Mouse (Mus musculus) left cerebral cortex, postnatal 25 days (tissue): ENCODE measurements around the gene 4833439L19Rik. TPM values are rescaled to one million over a fixed set of nuclear protein-coding genes. Genes with fewer than 3 reads are reported as not detected.
"Not testable (repeated sequence)": the region's sequence is repeated elsewhere in the genome, so short reads cannot be mapped to it uniquely, and the experiment has no call there.

ENCODE experiments used
- DNase-seq, 2 experiments: peaks; one replicate each; pipeline ENCODE4 v3.0.0; 2022; ENCODE audit warnings: low spot score in 2 of 2, mixed read lengths in 1 of 2
- intact Hi-C: fragments of 180-260 bp; cut with DNase I; formaldehyde crosslinking; loops from one replicate; pipeline ENCODE4 v1.15.1; 2025
- total RNA-seq, 2 experiments: library from RNA; stranded (reverse); gene quantifications; 2 replicates each; pipeline ENCODE4 v1.2.3; 2021

Gene 4833439L19Rik
- 100 to 1,000 TPM; 137 to 143 TPM for total RNA-seq

- intact Hi-C loops = loop anchor here (1.0 kb wide), 1 partner anchor 25 kb away; the partner anchor contains the start of genes Higd2a and Nop16
- DNase-seq = peak; percentile 95 to 96
These were observed at the start of gene 4833439L19Rik for GRCm38 (mm10) chr13:54565201-54565581. Gene 4833439L19Rik, minus strand, starts transcription at chr13:54565435.

GRCm38 (mm10) chr13:54613141-54613540, 47.9 kb upstream of the 4833439L19Rik start:
- DNase-seq, intact Hi-C loops: not testable (repeated sequence)

DNA sequence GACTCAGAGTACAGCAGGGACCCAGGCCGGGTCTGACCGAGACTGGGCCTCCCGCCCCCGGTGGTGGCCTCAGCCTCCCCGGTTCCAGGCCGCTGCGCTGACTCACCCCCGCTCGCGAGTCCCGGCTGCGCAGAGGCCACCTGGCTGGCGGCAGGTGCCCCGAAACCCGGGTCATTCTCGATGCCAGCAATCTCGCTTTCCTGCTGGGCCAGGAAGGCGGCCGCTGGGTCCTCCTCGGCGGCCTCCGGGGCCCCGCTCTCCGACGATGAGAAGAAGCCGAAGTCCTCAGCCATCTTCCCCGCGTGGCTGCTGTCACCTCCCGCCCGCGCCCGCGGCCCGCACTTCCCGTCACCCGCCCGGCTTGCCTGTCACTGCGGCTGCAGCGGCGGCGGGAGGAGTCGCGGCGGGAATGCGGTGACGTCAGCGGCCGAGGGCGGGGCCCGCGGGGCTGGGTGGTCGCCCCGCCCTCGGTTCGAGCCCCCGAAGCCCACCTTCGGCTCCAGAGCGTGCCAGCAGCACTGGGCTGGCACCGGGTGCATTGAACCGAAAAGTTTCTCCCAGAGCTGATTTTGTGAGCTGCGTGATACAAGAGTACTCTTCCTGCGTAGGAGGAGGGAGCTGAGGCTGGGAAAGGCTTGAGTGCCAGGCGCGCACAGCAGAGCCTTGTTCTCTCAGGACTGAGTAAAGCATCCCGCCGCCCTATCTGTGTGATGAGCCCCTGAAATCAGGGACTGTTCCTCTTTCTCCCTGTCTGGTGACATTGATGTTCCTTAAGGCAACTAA, 45.9 kb upstream of the 4833439L19Rik start, which contains the start of gene Cltb:
Gene Cltb (minus strand): TSS at position 373 of the 783 bp plus-strand sequence.
- peak; percentile 92 for DNase-seq
- intact Hi-C loops = loop anchor here (2.0 kb wide), 1 partner anchor 20 kb away; the partner anchor contains the start of genes Higd2a and Nop16

- intact Hi-C loops = loop anchor here (2.0 kb wide), 1 partner anchor 20 kb away; the partner anchor contains the start of genes Higd2a and Nop16
- peak in 1 of 2 experiments; percentile 52 for DNase-seq
These were observed 45.4 kb upstream of the 4833439L19Rik start for GRCm38 (mm10) chr13:54610613-54610971.

DNA sequence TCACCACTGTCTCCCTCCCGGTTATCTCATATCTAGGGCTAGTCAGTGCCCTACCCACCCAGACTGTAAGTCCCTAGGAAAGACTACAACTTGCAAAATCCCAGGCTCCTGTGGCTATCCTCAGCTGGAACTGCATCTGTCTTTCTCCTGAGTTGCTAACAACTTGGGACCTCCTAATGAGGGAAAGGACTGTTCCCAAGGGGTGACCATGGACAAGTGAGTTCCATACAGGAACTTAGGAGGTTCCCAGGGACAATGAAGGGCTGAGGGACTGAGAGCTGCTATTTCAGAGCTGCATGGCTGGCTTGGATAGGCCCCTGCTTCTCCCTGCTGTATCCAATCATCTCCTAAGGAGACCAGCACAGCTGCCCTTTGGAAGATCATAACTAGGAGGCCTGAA, 44.1 kb upstream of the 4833439L19Rik start:
- no peak for DNase-seq
- intact Hi-C loops = no loop called here

DNA sequence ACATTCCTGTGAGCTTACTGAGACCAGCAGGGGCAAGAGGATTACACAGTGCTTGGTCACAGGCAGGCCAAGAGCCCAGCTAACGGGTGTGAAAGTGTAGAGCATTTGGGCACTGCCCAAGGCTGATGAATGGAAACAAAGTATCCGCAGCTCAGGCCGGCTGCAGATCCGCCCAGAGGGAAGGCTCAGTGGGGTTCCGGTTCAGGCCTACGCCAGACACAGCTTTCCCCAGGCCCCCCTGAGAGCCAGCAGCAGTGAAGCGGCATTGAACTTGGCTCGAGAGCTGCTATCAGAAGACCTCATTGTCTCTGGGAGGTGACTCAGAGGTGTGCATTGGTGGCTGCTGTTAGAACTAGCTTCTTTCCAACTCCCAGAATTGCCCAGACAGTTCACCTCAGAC, 43.4 kb upstream of the 4833439L19Rik start:
- DNase-seq = peak in 1 of 2 experiments; percentile 47
- intact Hi-C loops = no loop called here

DNA sequence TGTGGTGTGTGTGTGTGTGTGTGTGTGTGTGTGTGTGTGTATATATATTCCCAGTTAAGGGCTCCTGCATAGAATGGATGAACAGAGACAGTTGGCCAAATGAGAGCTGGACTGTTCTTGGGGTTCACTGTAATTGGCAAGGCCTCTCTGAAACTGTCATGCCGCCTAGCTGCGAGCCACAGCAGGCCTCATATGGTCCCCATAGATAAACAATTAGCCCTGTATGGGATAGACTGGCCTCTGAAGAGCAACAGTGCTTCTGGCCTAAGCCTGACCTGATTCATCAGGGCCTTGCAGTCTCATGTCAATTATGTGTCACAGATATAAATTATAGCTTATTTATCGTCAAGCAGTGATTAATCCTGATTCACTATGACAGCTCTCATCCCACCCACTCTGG, 42.8 kb upstream of the 4833439L19Rik start:
- intact Hi-C loops = no loop called here
- DNase-seq = no peak

DNA sequence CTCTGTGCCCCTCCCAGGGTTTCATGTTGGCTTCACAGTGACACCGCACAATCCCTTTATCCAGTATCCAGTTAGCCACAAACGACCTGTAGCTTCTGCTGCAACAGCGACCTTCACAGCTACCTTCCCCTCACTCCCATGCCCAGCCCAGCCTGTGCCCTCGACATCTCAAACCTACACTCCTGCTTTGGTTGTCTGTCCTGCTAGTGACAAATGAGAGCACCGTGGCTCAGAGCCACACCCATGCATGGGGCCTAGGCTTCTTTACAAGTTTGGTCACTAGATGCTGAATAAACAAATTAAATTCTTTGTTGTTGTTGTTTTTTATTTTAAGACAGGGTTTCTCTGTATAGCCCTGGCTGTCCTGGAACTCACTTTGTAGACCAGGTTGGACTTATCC, 42.0 kb upstream of the 4833439L19Rik start:
- intact Hi-C loops = no loop called here
- no peak for DNase-seq

DNA sequence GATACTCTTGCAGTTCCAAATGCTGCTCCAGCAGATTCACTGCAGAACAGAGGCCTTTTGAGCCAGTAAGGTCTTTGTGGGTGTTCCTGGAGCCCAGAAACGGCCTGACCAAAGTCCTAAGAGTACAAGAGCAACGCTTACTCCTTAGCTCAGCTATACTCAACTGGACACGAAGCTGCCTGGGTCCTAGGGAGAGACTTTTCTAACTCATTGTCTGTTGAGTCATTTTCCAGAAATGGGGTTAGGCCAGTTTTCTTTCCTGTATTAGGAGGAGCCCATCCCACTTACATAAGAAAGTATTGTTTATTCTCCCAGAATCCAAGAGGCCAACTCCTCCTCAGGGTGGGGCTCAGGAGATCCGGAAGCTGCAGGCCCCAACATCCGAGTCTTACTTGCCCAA, 40.2 kb upstream of the 4833439L19Rik start:
- DNase-seq = no peak
- intact Hi-C loops = no loop called here

DNA sequence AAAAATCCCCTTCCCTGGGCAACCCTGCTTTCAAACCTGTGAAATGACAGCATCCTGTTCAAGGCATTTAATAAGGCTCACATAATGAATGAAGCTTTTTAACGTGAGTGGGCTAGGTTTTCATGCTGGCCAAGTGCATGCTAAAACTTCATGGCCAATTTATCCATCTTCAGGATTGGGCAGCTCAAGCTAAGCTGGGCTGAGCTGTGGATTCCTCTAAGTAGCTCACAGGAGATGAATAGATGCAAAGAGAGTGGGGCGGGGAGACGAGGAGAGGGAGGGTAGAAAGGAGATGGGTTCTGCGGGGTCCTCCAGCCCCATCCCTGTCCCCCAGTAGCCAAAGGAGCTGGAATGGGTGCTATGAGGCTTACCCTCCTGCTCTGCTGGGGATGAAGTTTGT, 39.0 kb upstream of the 4833439L19Rik start:
- no peak for DNase-seq
- intact Hi-C loops = no loop called here

- intact Hi-C loops = no loop called here
These were observed 38.3 kb upstream of the 4833439L19Rik start for GRCm38 (mm10) chr13:54603501-54603900.

GRCm38 (mm10) chr13:54602639-54603111, 37.4 kb upstream of the 4833439L19Rik start:
- DNase-seq = no peak
- intact Hi-C loops = no loop called here

More at GRCm38 (mm10) chr13:54603501-54603900, 38.3 kb upstream of the 4833439L19Rik start:
- no peak for DNase-seq

DNA sequence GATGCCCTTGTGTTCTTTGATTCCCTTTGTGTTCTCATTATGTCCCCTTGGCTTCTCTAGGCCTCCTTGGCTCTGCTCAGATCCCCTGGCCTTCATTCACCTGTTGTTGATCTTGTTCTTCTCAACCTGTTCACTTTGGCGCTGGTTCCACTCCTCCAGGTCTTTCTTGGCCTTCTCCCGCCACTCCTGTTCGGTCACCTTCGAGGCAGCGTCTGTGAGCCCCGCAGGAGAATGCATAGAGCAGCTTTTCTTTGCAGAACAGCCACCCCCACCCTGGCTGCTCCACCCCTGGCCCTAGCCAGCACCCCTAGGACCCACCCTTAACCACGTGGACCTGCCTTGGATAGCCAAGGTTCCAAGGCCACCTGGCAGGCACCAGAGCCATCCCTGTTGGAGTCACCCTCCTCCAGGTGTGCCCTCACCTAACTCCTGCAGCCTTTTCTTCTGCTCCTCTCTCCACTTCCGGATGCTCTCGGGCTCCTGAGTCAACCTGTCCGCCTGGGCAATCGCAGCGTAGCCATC, 33.4 kb upstream of the 4833439L19Rik start:
- intact Hi-C loops = no loop called here
- DNase-seq = no peak

GRCm38 (mm10) chr13:54596870-54597269, 31.6 kb upstream of the 4833439L19Rik start:
- no peak for DNase-seq
- intact Hi-C loops = no loop called here

GRCm38 (mm10) chr13:54596107-54596690, 31.0 kb upstream of the 4833439L19Rik start:
- intact Hi-C loops = no loop called here
- DNase-seq = no peak

- intact Hi-C loops = no loop called here
- DNase-seq = no peak
These were observed 28.4 kb upstream of the 4833439L19Rik start for GRCm38 (mm10) chr13:54593617-54594016.

GRCm38 (mm10) chr13:54591776-54592356, 26.6 kb upstream of the 4833439L19Rik start:
- intact Hi-C loops = loop anchor here (2.0 kb wide), 1 partner anchor 19 kb away; the partner anchor contains the start of gene Cltb
- no peak for DNase-seq

- intact Hi-C loops = loop anchor here (1.0 to 2.0 kb wide), 2 partner anchors 21 to 25 kb away; partner anchors contain the start of genes 4833439L19Rik and Cltb
- peak; percentile 97 to 99 for DNase-seq
These were observed 25.0 kb upstream of the 4833439L19Rik start, which contains the start of the genes Nop16 and Higd2a for GRCm38 (mm10) chr13:54589996-54590951. Gene Nop16, minus strand, starts transcription at chr13:54590090. Gene Higd2a, plus strand, starts transcription at chr13:54590207.
